Mouse (Mus musculus) heart, postnatal 0 days (tissue): Measurements from ENCODE around the gene Med8.

Experiments
- CTCF ChIP-seq: IDR thresholded peaks from 2 replicates; pipeline ENCODE4 v1.5.1; 2016; ENCODE audit warnings: antibody characterized with exemption, control low read depth, low read depth
- EP300 ChIP-seq: IDR thresholded peaks from 2 replicates; pipeline ENCODE4 v1.6.1; 2016; ENCODE audit warnings: antibody characterized with exemption, low read depth

DNA sequence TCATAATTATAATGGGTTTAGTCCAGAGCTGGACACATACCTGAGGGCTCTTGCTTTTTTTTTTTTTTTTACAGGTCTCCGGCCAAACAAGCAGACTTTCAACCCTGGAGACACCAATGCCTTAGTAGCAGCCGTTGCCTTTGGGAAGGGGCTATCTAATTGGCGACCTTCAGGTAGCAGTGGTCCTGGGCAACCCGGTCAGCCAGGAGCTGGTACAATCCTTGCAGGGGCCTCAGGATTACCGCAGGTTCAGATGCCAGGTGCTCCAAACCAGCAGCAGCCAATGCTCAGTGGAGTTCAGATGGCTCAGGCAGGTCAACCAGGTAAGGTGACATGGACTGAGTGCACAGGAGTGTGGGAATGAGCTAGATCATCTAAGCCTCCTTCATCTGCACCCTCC lies 4.4 kb downstream of the Med8 start:
- TF ChIP-seq CTCF = no peak
- TF ChIP-seq EP300 = no peak
